Mouse (Mus musculus) kidney, embryonic 14.5 days (tissue): ENCODE data around the gene Isoc2a. TPM values are rescaled to one million over a fixed set of nuclear protein-coding genes. Genes with fewer than 3 reads are reported as not detected.

Experiments used
- ATAC-seq: fragments of 200-750 bp; cut with Nextera tagmentation; 2 replicates; pipeline ENCODE4 v1.8.0; 2017; ENCODE audit warnings: moderate number of reproducible peaks, mild to moderate bottlenecking, moderate TSS enrichment, moderate library complexity; ENCODE audit not compliant: low FRiP score, low TSS enrichment
- H3K27ac ChIP-seq: fragments of 300-500 bp; sonication (generic); 2 replicates; pipeline ENCODE4 v1.5.1; 2014; ENCODE audit warnings: low read depth, mild to moderate bottlenecking, low read length, moderate library complexity, mixed read lengths
- H3K27me3 ChIP-seq: fragments of 300-500 bp; sonication (generic); 2 replicates; pipeline ENCODE4 v1.6.1; 2014; ENCODE audit warnings: mild to moderate bottlenecking, low read length; ENCODE audit not compliant: control insufficient read depth, insufficient read depth
- H3K36me3 ChIP-seq: fragments of 300-500 bp; sonication (generic); 2 replicates; pipeline ENCODE4 v1.6.1; 2014; ENCODE audit warnings: low read length, mixed read lengths; ENCODE audit not compliant: control insufficient read depth, insufficient read depth
- H3K4me1 ChIP-seq: fragments of 300-500 bp; sonication (generic); 2 replicates; pipeline ENCODE4 v1.6.1; 2014; ENCODE audit warnings: low read length, mixed read lengths; ENCODE audit not compliant: control insufficient read depth, insufficient read depth
- H3K4me2 ChIP-seq: fragments of 300-500 bp; sonication (generic); replicated peaks from 2 replicates; pipeline ENCODE4 v1.6.1; 2014; ENCODE audit warnings: low read depth, mild to moderate bottlenecking, low read length
- H3K4me3 ChIP-seq: fragments of 300-500 bp; sonication (generic); 2 replicates; pipeline ENCODE4 v1.5.1; 2014; ENCODE audit warnings: mild to moderate bottlenecking, low read length
- H3K9ac ChIP-seq: fragments of 300-500 bp; sonication (generic); 2 replicates; pipeline ENCODE4 v1.6.1; 2014; ENCODE audit warnings: low read depth, mild to moderate bottlenecking, low read length, moderate library complexity
- H3K9me3 ChIP-seq: fragments of 300-500 bp; sonication (generic); 2 replicates; pipeline ENCODE4 v1.6.1; 2016; ENCODE audit warnings: low read length; ENCODE audit not compliant: control insufficient read depth
- WGBS: fragments of 180-500 bp; shearing (Covaris S2); extraction: QIAGEN DNeasy Blood & Tissue Kit; methylation state at CpG from one replicate; pipeline ENCODE4 v1.1.7; 2014; 5-methylcytosine and 5-hydroxymethylcytosine counted together
- polyA plus RNA-seq: library from polyadenylated mRNA; unstranded; fragments of >200 nt; fragmentation: Nextera tagmentation; extraction: Ambion mirVana; gene quantifications from 2 replicates; pipeline ENCODE4 v1.2.1, GENCODE M21; 2014

Isoc2a gene
- polyA plus RNA-seq = 0.95 and 1.3 TPM in 2 replicates

- H3K36me3 ChIP-seq = no peaks in the 10 kb centered on the region
- peak within 1 kb of the TSS; percentile 91 for H3K4me2 ChIP-seq
- H3K4me3 ChIP-seq = peak within 1 kb of the TSS; percentile 45
- H3K27me3 ChIP-seq = no peaks in the 10 kb centered on the region
- peak within 1 kb of the TSS; percentile 54 for H3K9ac ChIP-seq
- peaks cover 8% of the 10 kb centered on the region; the same call in 1 of the 2 replicates for H3K4me1 ChIP-seq
- WGBS = 0% methylated on average over 21 of the region's 22 CpGs
- H3K27ac ChIP-seq = no peak within 1 kb of the TSS
- ATAC-seq = peak; percentile 100
- H3K9me3 ChIP-seq = no peaks in the 10 kb centered on the region
Observed at GRCm38 (mm10) chr7:4876753-4877221, at the start of gene Isoc2a. Isoc2a (plus strand) TSS chr7:4877153.

- Histone ChIP-seq H3K9me3 (no peaks in the 10 kb centered on the region), H3K4me2 (no peak overlapping the region), H3K36me3 (no peaks in the 10 kb centered on the region), H3K9ac (no peak overlapping the region), H3K4me3 (no peak overlapping the region), H3K27me3 (peaks cover 24% of the 10 kb centered on the region), H3K4me1 (no peaks in the 10 kb centered on the region), H3K27ac (no peak overlapping the region)
- WGBS = 7% methylated on average over 12 of the region's 12 CpGs
- no peak for ATAC-seq
Observed at GRCm38 (mm10) chr7:4830476-4830875, 46.5 kb upstream of the Isoc2a start.

GRCm38 (mm10) chr7:4835631-4836327 is 41.2 kb upstream of the Isoc2a start:
- H3K9ac ChIP-seq = peak overlapping the region; percentile 58
- H3K27me3 ChIP-seq = peaks cover 46% of the 10 kb centered on the region
- WGBS = 7% methylated on average over 32 of the region's 34 CpGs
- H3K27ac ChIP-seq = no peak overlapping the region
- 0 out of 2 replicates have a peak, but pooled peaks cover 6% of the 10 kb centered on the region for H3K4me1 ChIP-seq
- no peaks in the 10 kb centered on the region for H3K36me3 ChIP-seq
- peak; percentile 17; the same call in 1 of the 2 replicates for ATAC-seq
- H3K9me3 ChIP-seq = no peaks in the 10 kb centered on the region
- peak overlapping the region; percentile 79 for H3K4me2 ChIP-seq
- peak overlapping the region; percentile 50 for H3K4me3 ChIP-seq

- peak overlapping the region; percentile 58 for H3K9ac ChIP-seq
- no peaks in the 10 kb centered on the region for H3K9me3 ChIP-seq
- H3K36me3 ChIP-seq = no peaks in the 10 kb centered on the region
- H3K4me2 ChIP-seq = peak overlapping the region; percentile 79
- under 1% methylated on average over 50 of the region's 51 CpGs for WGBS
- peaks cover 41% of the 10 kb centered on the region for H3K27me3 ChIP-seq
- peak overlapping the region; percentile 55; the same call in 1 of the 2 replicates for H3K27ac ChIP-seq
- ATAC-seq = peak; percentile 93
- peak overlapping the region; percentile 50 for H3K4me3 ChIP-seq
- H3K4me1 ChIP-seq = 0 out of 2 replicates have a peak, but pooled peaks cover 6% of the 10 kb centered on the region
Observed at GRCm38 (mm10) chr7:4836351-4836792, 40.6 kb upstream of the Isoc2a start.

GRCm38 (mm10) chr7:4837639-4838038 is 39.3 kb upstream of the Isoc2a start:
- 0 out of 2 replicates have a peak, but pooled peaks cover 8% of the 10 kb centered on the region for H3K4me1 ChIP-seq
- no peak for ATAC-seq
- H3K4me2 ChIP-seq = no peak overlapping the region
- H3K9ac ChIP-seq = no peak overlapping the region
- H3K9me3 ChIP-seq = no peaks in the 10 kb centered on the region
- WGBS = 18% methylated on average over 1 of the region's 1 CpGs
- H3K36me3 ChIP-seq = no peaks in the 10 kb centered on the region
- H3K4me3 ChIP-seq = no peak overlapping the region
- H3K27ac ChIP-seq = no peak overlapping the region
- H3K27me3 ChIP-seq = peaks cover 50% of the 10 kb centered on the region

GRCm38 (mm10) chr7:4842077-4842476 is 34.9 kb upstream of the Isoc2a start:
- H3K36me3 ChIP-seq = no peaks in the 10 kb centered on the region
- H3K4me3 ChIP-seq = no peak overlapping the region
- no peak overlapping the region for H3K27ac ChIP-seq
- ATAC-seq = no peak
- H3K4me1 ChIP-seq = peaks cover 15% of the 10 kb centered on the region; the same call in 1 of the 2 replicates
- no peak overlapping the region for H3K9ac ChIP-seq
- H3K9me3 ChIP-seq = no peaks in the 10 kb centered on the region
- WGBS = 67% methylated on average over 5 of the region's 5 CpGs
- H3K4me2 ChIP-seq = 0 out of 2 replicates have a peak overlapping the region, but pooled peaks have one; percentile 29
- H3K27me3 ChIP-seq = peaks cover 45% of the 10 kb centered on the region

- H3K27ac ChIP-seq = no peak overlapping the region
- H3K27me3 ChIP-seq = peaks cover 39% of the 10 kb centered on the region
- WGBS = under 1% methylated on average over 16 of the region's 16 CpGs
- H3K4me3 ChIP-seq = peak overlapping the region; percentile 17; the same call in 1 of the 2 replicates
- no peak overlapping the region for H3K9ac ChIP-seq
- peak overlapping the region; percentile 29 for H3K4me2 ChIP-seq
- H3K9me3 ChIP-seq = no peaks in the 10 kb centered on the region
- peak; percentile 62 for ATAC-seq
- H3K36me3 ChIP-seq = no peaks in the 10 kb centered on the region
- H3K4me1 ChIP-seq = peaks cover 15% of the 10 kb centered on the region; the same call in 1 of the 2 replicates
Observed at GRCm38 (mm10) chr7:4842634-4843131, 34.3 kb upstream of the Isoc2a start.

- no peaks in the 10 kb centered on the region for H3K9me3 ChIP-seq
- H3K4me1 ChIP-seq = peaks cover 15% of the 10 kb centered on the region; the same call in 1 of the 2 replicates
- ATAC-seq = peak; percentile 7; the same call in 1 of the 2 replicates
- H3K4me3 ChIP-seq = peak overlapping the region; percentile 44
- H3K36me3 ChIP-seq = no peaks in the 10 kb centered on the region
- WGBS = 2% methylated on average over 34 of the region's 34 CpGs
- H3K9ac ChIP-seq = peak overlapping the region; percentile 47
- H3K27me3 ChIP-seq = peaks cover 35% of the 10 kb centered on the region
- no peak overlapping the region for H3K27ac ChIP-seq
- H3K4me2 ChIP-seq = peak overlapping the region; percentile 87
Observed at GRCm38 (mm10) chr7:4843604-4844244, 33.2 kb upstream of the Isoc2a start.
